Mouse (Mus musculus): ENCODE data around the gene 2300002M23Rik. TPM values are rescaled to one million over a fixed set of nuclear protein-coding genes. Genes with fewer than 3 reads are reported as not detected.

The 2300002M23Rik gene
- polyA plus RNA-seq, 1 experiment from 2014 or later = not detected

GRCm38 (mm10) chr17:35569091-35569944 is 2.1 kb downstream of the 2300002M23Rik start:
- DNase-seq (ENCODE audit: low spot score, missing footprints) (peak; percentile 93), ATAC-seq (ENCODE audit: low FRiP score) (peak; percentile 77)
- H3K9ac ChIP-seq (ENCODE audit: low read length) = peak overlapping the region; percentile 43
- no peaks in the 10 kb centered on the region for H3K36me3 ChIP-seq (ENCODE audit: control insufficient read depth, insufficient read depth, low read length)
- WGBS = 2% methylated on average over 28 of the region's 28 CpGs
- H3K4me3 ChIP-seq (ENCODE audit: low read depth, low read length) = peak overlapping the region; percentile 12; the same call in 1 of the 2 replicates
- peak overlapping the region; percentile 46 for H3K4me2 ChIP-seq
- H3K27me3 ChIP-seq (ENCODE audit: control insufficient read depth, insufficient read depth, low read length) = peaks cover 11% of the 10 kb centered on the region
- H3K4me1 ChIP-seq (ENCODE audit: control insufficient read depth, insufficient read depth, low read length) = peaks cover 6% of the 10 kb centered on the region; the same call in 1 of the 2 replicates
- no peak overlapping the region for H3K27ac ChIP-seq (ENCODE audit: low read depth, low read length)
- no peaks in the 10 kb centered on the region for H3K9me3 ChIP-seq (ENCODE audit: control insufficient read depth, low read length)

GRCm38 (mm10) chr17:35570836-35571235 is 3.6 kb downstream of the 2300002M23Rik start:
- peaks cover 12% of the 10 kb centered on the region for H3K27me3 ChIP-seq (ENCODE audit: control insufficient read depth, insufficient read depth, low read length)
- peaks cover 6% of the 10 kb centered on the region; the same call in 1 of the 2 replicates for H3K4me1 ChIP-seq (ENCODE audit: control insufficient read depth, insufficient read depth, low read length)
- no peaks in the 10 kb centered on the region for H3K36me3 ChIP-seq (ENCODE audit: control insufficient read depth, insufficient read depth, low read length)
- DNase-seq (ENCODE audit: low spot score, missing footprints) = no peak
- H3K27ac ChIP-seq (ENCODE audit: low read depth, low read length) = no peak overlapping the region
- no peak overlapping the region for H3K4me2 ChIP-seq
- H3K9me3 ChIP-seq (ENCODE audit: control insufficient read depth, low read length) = no peaks in the 10 kb centered on the region
- H3K4me3 ChIP-seq (ENCODE audit: low read depth, low read length) = no peak overlapping the region
- ATAC-seq (ENCODE audit: low FRiP score) = no peak
- WGBS = 83% methylated on average over 14 of the region's 14 CpGs
- no peak overlapping the region for H3K9ac ChIP-seq (ENCODE audit: low read length)

GRCm38 (mm10) chr17:35571477-35571876 is 4.2 kb downstream of the 2300002M23Rik start:
- H3K27me3 ChIP-seq (ENCODE audit: control insufficient read depth, insufficient read depth, low read length) = peaks cover 13% of the 10 kb centered on the region
- peaks cover 6% of the 10 kb centered on the region; the same call in 1 of the 2 replicates for H3K4me1 ChIP-seq (ENCODE audit: control insufficient read depth, insufficient read depth, low read length)
- WGBS = 95% methylated on average over 7 of the region's 7 CpGs
- DNase-seq (ENCODE audit: low spot score, missing footprints) (no peak), ATAC-seq (ENCODE audit: low FRiP score) (no peak)
- H3K36me3 ChIP-seq (ENCODE audit: control insufficient read depth, insufficient read depth, low read length) = no peaks in the 10 kb centered on the region
- no peaks in the 10 kb centered on the region for H3K9me3 ChIP-seq (ENCODE audit: control insufficient read depth, low read length)
- H3K9ac ChIP-seq (ENCODE audit: low read length) = no peak overlapping the region
- H3K4me3 ChIP-seq (ENCODE audit: low read depth, low read length) = no peak overlapping the region
- H3K4me2 ChIP-seq = no peak overlapping the region
- H3K27ac ChIP-seq (ENCODE audit: low read depth, low read length) = no peak overlapping the region

GRCm38 (mm10) chr17:35578211-35578610 is 11.0 kb downstream of the 2300002M23Rik start:
- Histone ChIP-seq H3K9ac (ENCODE audit: low read length) (no peak overlapping the region), H3K4me1 (ENCODE audit: control insufficient read depth, insufficient read depth, low read length) (no peaks in the 10 kb centered on the region), H3K4me3 (ENCODE audit: low read depth, low read length) (no peak overlapping the region), H3K36me3 (ENCODE audit: control insufficient read depth, insufficient read depth, low read length) (no peaks in the 10 kb centered on the region), H3K9me3 (ENCODE audit: control insufficient read depth, low read length) (no peaks in the 10 kb centered on the region), H3K4me2 (no peak overlapping the region), H3K27me3 (ENCODE audit: control insufficient read depth, insufficient read depth, low read length) (0 out of 2 replicates have a peak, but pooled peaks cover 2% of the 10 kb centered on the region), H3K27ac (ENCODE audit: low read depth, low read length) (no peak overlapping the region)
- ATAC-seq (ENCODE audit: low FRiP score) (no peak; the same call in 1 of the 2 replicates), DNase-seq (ENCODE audit: low spot score, missing footprints) (peak; percentile 99)
- WGBS = 17% methylated on average over 6 of the region's 6 CpGs

- DNase-seq (ENCODE audit: low spot score, missing footprints) = no peak
- no peak overlapping the region for H3K4me2 ChIP-seq
- WGBS = 97% methylated on average over 1 of the region's 1 CpGs
- no peaks in the 10 kb centered on the region for H3K9me3 ChIP-seq (ENCODE audit: control insufficient read depth, low read length)
- no peak for ATAC-seq (ENCODE audit: low FRiP score)
- no peaks in the 10 kb centered on the region for H3K4me1 ChIP-seq (ENCODE audit: control insufficient read depth, insufficient read depth, low read length)
- no peak overlapping the region for H3K9ac ChIP-seq (ENCODE audit: low read length)
- H3K36me3 ChIP-seq (ENCODE audit: control insufficient read depth, insufficient read depth, low read length) = no peaks in the 10 kb centered on the region
- no peak overlapping the region for H3K27ac ChIP-seq (ENCODE audit: low read depth, low read length)
- no peak overlapping the region for H3K4me3 ChIP-seq (ENCODE audit: low read depth, low read length)
- no peaks in the 10 kb centered on the region; the same call in 1 of the 2 replicates for H3K27me3 ChIP-seq (ENCODE audit: control insufficient read depth, insufficient read depth, low read length)
These were observed 15.7 kb downstream of the 2300002M23Rik start for GRCm38 (mm10) chr17:35582900-35583299.

GRCm38 (mm10) chr17:35584330-35584937 is 17.2 kb downstream of the 2300002M23Rik start:
- 0 out of 2 replicates have a peak, but pooled peaks have one; percentile 58 for ATAC-seq (ENCODE audit: low FRiP score)

GRCm38 (mm10) chr17:35587291-35587690 is 20.0 kb downstream of the 2300002M23Rik start:
- ATAC-seq (ENCODE audit: low FRiP score) (no peak), DNase-seq (ENCODE audit: low spot score, missing footprints) (no peak)
- no peak overlapping the region for H3K4me2 ChIP-seq
- H3K36me3 ChIP-seq (ENCODE audit: control insufficient read depth, insufficient read depth, low read length) = no peaks in the 10 kb centered on the region
- no peak overlapping the region for H3K4me3 ChIP-seq (ENCODE audit: low read depth, low read length)
- H3K4me1 ChIP-seq (ENCODE audit: control insufficient read depth, insufficient read depth, low read length) = peaks cover 4% of the 10 kb centered on the region; the same call in 1 of the 2 replicates
- H3K9ac ChIP-seq (ENCODE audit: low read length) = no peak overlapping the region
- WGBS = 80% methylated on average over 1 of the region's 1 CpGs
- no peak overlapping the region for H3K27ac ChIP-seq (ENCODE audit: low read depth, low read length)
- H3K9me3 ChIP-seq (ENCODE audit: control insufficient read depth, low read length) = no peaks in the 10 kb centered on the region
- H3K27me3 ChIP-seq (ENCODE audit: control insufficient read depth, insufficient read depth, low read length) = no peaks in the 10 kb centered on the region; the same call in 1 of the 2 replicates

More at GRCm38 (mm10) chr17:35584330-35584937, 17.2 kb downstream of the 2300002M23Rik start:
- H3K27me3 ChIP-seq (ENCODE audit: control insufficient read depth, insufficient read depth, low read length) = no peaks in the 10 kb centered on the region; the same call in 1 of the 2 replicates
- H3K36me3 ChIP-seq (ENCODE audit: control insufficient read depth, insufficient read depth, low read length) = no peaks in the 10 kb centered on the region
- peak; percentile 97 for DNase-seq (ENCODE audit: low spot score, missing footprints)
- H3K4me3 ChIP-seq (ENCODE audit: low read depth, low read length) = no peak overlapping the region
- no peak overlapping the region for H3K27ac ChIP-seq (ENCODE audit: low read depth, low read length)
- 20% methylated on average over 16 of the region's 16 CpGs for WGBS
- peaks cover 4% of the 10 kb centered on the region; the same call in 1 of the 2 replicates for H3K4me1 ChIP-seq (ENCODE audit: control insufficient read depth, insufficient read depth, low read length)
- H3K4me2 ChIP-seq = no peak overlapping the region
- H3K9me3 ChIP-seq (ENCODE audit: control insufficient read depth, low read length) = no peaks in the 10 kb centered on the region
- no peak overlapping the region for H3K9ac ChIP-seq (ENCODE audit: low read length)

- H3K4me1 ChIP-seq (ENCODE audit: control insufficient read depth, insufficient read depth, low read length) = peaks cover 4% of the 10 kb centered on the region; the same call in 1 of the 2 replicates
- H3K27me3 ChIP-seq (ENCODE audit: control insufficient read depth, insufficient read depth, low read length) = no peaks in the 10 kb centered on the region; the same call in 1 of the 2 replicates
- H3K9ac ChIP-seq (ENCODE audit: low read length) = no peak overlapping the region
- peak; percentile 75 for DNase-seq (ENCODE audit: low spot score, missing footprints)
- no peaks in the 10 kb centered on the region for H3K36me3 ChIP-seq (ENCODE audit: control insufficient read depth, insufficient read depth, low read length)
- ATAC-seq (ENCODE audit: low FRiP score) = no peak
- no peak overlapping the region for H3K4me3 ChIP-seq (ENCODE audit: low read depth, low read length)
- no peak overlapping the region for H3K27ac ChIP-seq (ENCODE audit: low read depth, low read length)
- WGBS = 5% methylated on average over 4 of the region's 4 CpGs
- no peak overlapping the region for H3K4me2 ChIP-seq
- no peaks in the 10 kb centered on the region for H3K9me3 ChIP-seq (ENCODE audit: control insufficient read depth, low read length)
These were observed 21.1 kb downstream of the 2300002M23Rik start for GRCm38 (mm10) chr17:35588387-35588786.
